Mouse (Mus musculus) embryonic facial prominence, embryonic 11.5 days (tissue): ENCODE data around the gene Sar1b. TPM values are rescaled to one million over a fixed set of nuclear protein-coding genes. Genes with fewer than 3 reads are reported as not detected.
"Not testable (repeated sequence)": the region's sequence is repeated elsewhere in the genome, so short reads cannot be mapped to it uniquely, and the experiment has no call there.

Experiments used
- ATAC-seq: fragments of 200-750 bp; cut with Nextera tagmentation; replicated peaks from 2 replicates; pipeline ENCODE4 v1.8.0; 2017; ENCODE audit warnings: low read depth; ENCODE audit not compliant: insufficient number of reproducible peaks, low FRiP score, low TSS enrichment
- DNase-seq: peaks from one replicate; pipeline ENCODE4 v3.0.0-alpha.2; 2015; ENCODE audit warnings: low spot score
- H3K27ac ChIP-seq: fragments of 300-500 bp; sonication (generic); replicated peaks from 2 replicates; pipeline ENCODE4 v1.5.1; 2014; ENCODE audit warnings: mild to moderate bottlenecking, low read depth, low read length, control low read depth
- H3K27me3 ChIP-seq: fragments of 300-500 bp; sonication (generic); 2 replicates; pipeline ENCODE4 v1.6.1; 2014; ENCODE audit warnings: mild to moderate bottlenecking, low read length, moderate library complexity, mixed read lengths; ENCODE audit not compliant: control insufficient read depth, insufficient read depth
- H3K36me3 ChIP-seq: fragments of 300-500 bp; sonication (generic); replicated peaks from 2 replicates; pipeline ENCODE4 v1.6.1; 2014; ENCODE audit warnings: low read depth, mild to moderate bottlenecking, low read length, moderate library complexity, mixed read lengths; ENCODE audit not compliant: control insufficient read depth, insufficient read depth
- H3K4me1 ChIP-seq: fragments of 300-500 bp; sonication (generic); 2 replicates; pipeline ENCODE4 v1.6.1; 2014; ENCODE audit warnings: low read length, mixed read lengths; ENCODE audit not compliant: control insufficient read depth, insufficient read depth
- H3K4me2 ChIP-seq: fragments of 300-500 bp; sonication (generic); 2 replicates; pipeline ENCODE4 v1.6.1; 2014; ENCODE audit warnings: low read depth, mild to moderate bottlenecking, control low read depth, low read length, moderate library complexity
- H3K4me3 ChIP-seq: fragments of 300-500 bp; sonication (generic); 2 replicates; pipeline ENCODE4 v1.5.1; 2014; ENCODE audit warnings: low read depth, low read length, control low read depth
- H3K9ac ChIP-seq: fragments of 300-500 bp; sonication (generic); replicated peaks from 2 replicates; pipeline ENCODE4 v1.6.1; 2014; ENCODE audit warnings: mild to moderate bottlenecking, control low read depth, low read length
- H3K9me3 ChIP-seq: fragments of 300-500 bp; sonication (generic); replicated peaks from 2 replicates; pipeline ENCODE4 v1.6.1; 2016; ENCODE audit warnings: mild to moderate bottlenecking, low read length, inconsistent platforms, mixed read lengths; ENCODE audit not compliant: control insufficient read depth
- WGBS: fragments of 180-500 bp; shearing (Covaris S2); extraction: QIAGEN DNeasy Blood & Tissue Kit; methylation state at CpG from one replicate; pipeline ENCODE4 v1.1.7; 2014; 5-methylcytosine and 5-hydroxymethylcytosine counted together
- polyA plus RNA-seq: library from polyadenylated mRNA; unstranded; fragments of >200 nt; fragmentation: Nextera tagmentation; extraction: Ambion mirVana; gene quantifications from 2 replicates; pipeline ENCODE4 v1.2.1, GENCODE M21; 2014

Gene Sar1b
- polyA plus RNA-seq, 1 experiment from 2014 or later = 108 TPM

- ATAC-seq, H3K27ac ChIP-seq, DNase-seq, H3K27me3 ChIP-seq, H3K9ac ChIP-seq, H3K4me3 ChIP-seq, H3K9me3 ChIP-seq, H3K4me1 ChIP-seq, H3K36me3 ChIP-seq, H3K4me2 ChIP-seq: not testable (repeated sequence)
- WGBS = 79% methylated on average over 6 of the region's 6 CpGs
Observed at GRCm38 (mm10) chr11:51751623-51752225, 11.8 kb upstream of the Sar1b start.

GRCm38 (mm10) chr11:51755621-51756311 lies 7.7 kb upstream of the Sar1b start:
- H3K4me3 ChIP-seq = peak overlapping the region; percentile 86
- H3K4me1 ChIP-seq = no peaks in the 10 kb centered on the region
- H3K27ac ChIP-seq = no peak overlapping the region
- H3K9me3 ChIP-seq = no peaks in the 10 kb centered on the region
- no peaks in the 10 kb centered on the region for H3K36me3 ChIP-seq
- no peaks in the 10 kb centered on the region for H3K27me3 ChIP-seq
- ATAC-seq = peak; percentile 83
- peak overlapping the region; percentile 89 for H3K9ac ChIP-seq
- WGBS = under 1% methylated on average over 46 of the region's 46 CpGs
- H3K4me2 ChIP-seq = peak overlapping the region; percentile 71
- no peak for DNase-seq

GRCm38 (mm10) chr11:51756352-51756771 lies 7.1 kb upstream of the Sar1b start:
- DNase-seq (peak; percentile 91), ATAC-seq (peak; percentile 96)
- 0% methylated on average over 34 of the region's 41 CpGs for WGBS
- peak overlapping the region; percentile 89 for H3K9ac ChIP-seq
- H3K36me3 ChIP-seq = no peaks in the 10 kb centered on the region
- H3K4me2 ChIP-seq = peak overlapping the region; percentile 71
- H3K9me3 ChIP-seq = no peaks in the 10 kb centered on the region
- H3K4me1 ChIP-seq = no peaks in the 10 kb centered on the region
- H3K4me3 ChIP-seq = peak overlapping the region; percentile 86
- no peaks in the 10 kb centered on the region for H3K27me3 ChIP-seq
- no peak overlapping the region for H3K27ac ChIP-seq

- ATAC-seq (no peak), DNase-seq (no peak)
- Histone ChIP-seq H3K4me2 (peak overlapping the region; percentile 71), H3K9me3 (no peaks in the 10 kb centered on the region), H3K27me3 (no peaks in the 10 kb centered on the region), H3K4me3 (peak overlapping the region; percentile 86), H3K4me1 (no peaks in the 10 kb centered on the region), H3K36me3 (no peaks in the 10 kb centered on the region), H3K9ac (peak overlapping the region; percentile 89), H3K27ac (no peak overlapping the region)
- 69% methylated on average over 11 of the region's 11 CpGs for WGBS
Observed at GRCm38 (mm10) chr11:51757023-51757422, 6.5 kb upstream of the Sar1b start.

- H3K36me3 ChIP-seq = no peaks in the 10 kb centered on the region
- H3K9ac ChIP-seq = no peak overlapping the region
- 91% methylated on average over 5 of the region's 5 CpGs for WGBS
- DNase-seq = no peak
- H3K4me3 ChIP-seq = no peak overlapping the region
- no peak overlapping the region for H3K27ac ChIP-seq
- no peaks in the 10 kb centered on the region for H3K9me3 ChIP-seq
- no peak overlapping the region for H3K4me2 ChIP-seq
- H3K27me3 ChIP-seq = no peaks in the 10 kb centered on the region
- no peaks in the 10 kb centered on the region for H3K4me1 ChIP-seq
- no peak for ATAC-seq
Observed at GRCm38 (mm10) chr11:51757625-51758024, 5.9 kb upstream of the Sar1b start.

- H3K27me3 ChIP-seq, H3K36me3 ChIP-seq, H3K27ac ChIP-seq, H3K4me1 ChIP-seq, ATAC-seq, H3K9ac ChIP-seq, H3K4me3 ChIP-seq, H3K4me2 ChIP-seq, DNase-seq, H3K9me3 ChIP-seq: not testable (repeated sequence)
- WGBS = 90% methylated on average over 5 of the region's 5 CpGs
Observed at GRCm38 (mm10) chr11:51758207-51758606, 5.3 kb upstream of the Sar1b start.

GRCm38 (mm10) chr11:51759251-51759650 lies 4.2 kb upstream of the Sar1b start:
- no peak overlapping the region for H3K9ac ChIP-seq
- no peak overlapping the region for H3K4me2 ChIP-seq
- no peak for ATAC-seq
- H3K27ac ChIP-seq = no peak overlapping the region
- DNase-seq = no peak
- H3K4me3 ChIP-seq = no peak overlapping the region
- WGBS = 84% methylated on average over 2 of the region's 2 CpGs
- H3K36me3 ChIP-seq = no peaks in the 10 kb centered on the region
- H3K4me1 ChIP-seq = no peaks in the 10 kb centered on the region
- H3K9me3 ChIP-seq = no peaks in the 10 kb centered on the region
- no peaks in the 10 kb centered on the region for H3K27me3 ChIP-seq

- no peaks in the 10 kb centered on the region for H3K9me3 ChIP-seq
- H3K36me3 ChIP-seq = no peaks in the 10 kb centered on the region
- H3K4me3 ChIP-seq = no peak overlapping the region
- no peak for ATAC-seq
- no peak for DNase-seq
- H3K9ac ChIP-seq = no peak overlapping the region
- no peak overlapping the region for H3K27ac ChIP-seq
- no peaks in the 10 kb centered on the region for H3K4me1 ChIP-seq
- 86% methylated on average over 6 of the region's 6 CpGs for WGBS
- H3K27me3 ChIP-seq = no peaks in the 10 kb centered on the region
- H3K4me2 ChIP-seq = no peak overlapping the region
Observed at GRCm38 (mm10) chr11:51759941-51760657, 3.4 kb upstream of the Sar1b start.
